Mouse (Mus musculus): ENCODE measurements at regions not wholly inside any gene's neighbourhood (a gene's known extent, or its start where the extent isn't known, plus 50 kb on each side); places are given as distances from the start of the nearest gene placed in this dataset.

DNA sequence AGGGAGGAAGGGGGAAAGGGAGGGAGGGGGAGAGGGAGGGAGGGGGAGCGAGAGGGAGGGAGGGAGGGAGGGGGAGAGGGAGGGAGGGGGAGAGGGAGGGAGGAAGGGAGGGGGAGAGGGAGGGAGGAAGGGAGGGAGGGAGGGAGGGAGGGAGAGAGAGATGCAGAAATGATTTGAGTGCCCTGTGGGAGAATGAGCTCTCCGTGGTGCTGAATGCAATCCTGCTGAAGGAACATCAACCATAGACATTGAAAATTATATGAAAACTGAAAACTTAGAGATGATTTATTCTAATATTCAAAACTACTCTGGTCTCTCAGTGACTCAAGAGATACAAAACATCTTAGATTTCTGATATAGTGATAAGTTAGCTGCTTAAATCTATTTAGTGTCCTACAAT is 557.2 kb upstream of the Apob start:
- TF ChIP-seq CTCF (IDR thresholded peaks at IDR 0.05; ENCODE audit: control insufficient read depth, insufficient read depth, insufficient replicate concordance, low read depth, low read length) (no peak), POLR2A (IDR thresholded peaks at IDR 0.05; ENCODE audit: control insufficient read depth, low read depth, low read length) (no peak)

Measured in testis, adult 2 months (tissue).